Mouse (Mus musculus) left cerebral cortex, adult 2 months (tissue): ENCODE results near the gene Oxct1. TPM values are rescaled to one million over a fixed set of nuclear protein-coding genes. Genes with fewer than 3 reads are reported as not detected.

Experiments used
- DNase-seq, 2 experiments: peaks; one replicate each; pipeline ENCODE4 v3.0.0; 2021 to 2022; ENCODE audit warnings: low spot score in 2 of 2, mixed read lengths in 1 of 2; ENCODE audit errors: extremely low spot score in 1 of 2
- H3K27ac ChIP-seq: fragments of 200-600 bp; 2 replicates; pipeline ENCODE4 v1.8.1; 2022
- H3K4me3 ChIP-seq: fragments of 200-600 bp; 2 replicates; pipeline ENCODE4 v1.8.1; 2022
- CTCF ChIP-seq: fragments of 200-600 bp; IDR thresholded peaks from 2 replicates; pipeline ENCODE4 v1.8.1; 2022; ENCODE audit warnings: antibody characterized with exemption, mild to moderate bottlenecking, moderate library complexity
- intact Hi-C: fragments of 180-260 bp; cut with DNase I; formaldehyde crosslinking; loops from one replicate; pipeline ENCODE4 v1.15.1; 2025
- total RNA-seq, 2 experiments: library from RNA; stranded (reverse); gene quantifications; 2 replicates each; pipeline ENCODE4 v1.2.3; 2021

Gene Oxct1
- total RNA-seq, 2 experiments from 2014 or later: 279 to 316 TPM

GRCm38 (mm10) chr15:4145352-4145751 lies 119.2 kb downstream of the Oxct1 start:
- no peak for DNase-seq
- TF ChIP-seq CTCF: no peak
- intact Hi-C loops: no loop called here
- Histone ChIP-seq H3K27ac (no peak overlapping the region), H3K4me3 (no peak overlapping the region)

- no peak for TF ChIP-seq CTCF
- Histone ChIP-seq H3K4me3 (no peak overlapping the region), H3K27ac (no peak overlapping the region)
- no peak for DNase-seq
- intact Hi-C loops: no loop called here
These were observed 121.5 kb downstream of the Oxct1 start for GRCm38 (mm10) chr15:4147700-4148099.

- no peak overlapping the region for H3K4me3 ChIP-seq
- intact Hi-C loops: no loop called here
- no peak overlapping the region for H3K27ac ChIP-seq
- no peak for TF ChIP-seq CTCF
- no peak for DNase-seq
These were observed 122.6 kb downstream of the Oxct1 start for GRCm38 (mm10) chr15:4148649-4149389.

GRCm38 (mm10) chr15:4154646-4155045 lies 128.5 kb downstream of the Oxct1 start:
- DNase-seq: no peak
- no peak for TF ChIP-seq CTCF
- H3K27ac ChIP-seq: no peak overlapping the region
- H3K4me3 ChIP-seq: no peak overlapping the region
- intact Hi-C loops: no loop called here

GRCm38 (mm10) chr15:4167946-4168345 lies 141.8 kb downstream of the Oxct1 start:
- Histone ChIP-seq H3K4me3 (no peak overlapping the region), H3K27ac (no peak overlapping the region)
- TF ChIP-seq CTCF: no peak
- intact Hi-C loops: no loop called here
- no peak for DNase-seq

- DNase-seq: no peak
- TF ChIP-seq CTCF: no peak
- no peak overlapping the region for H3K27ac ChIP-seq
- no peak overlapping the region for H3K4me3 ChIP-seq
- intact Hi-C loops: no loop called here
These were observed 145.4 kb downstream of the Oxct1 start for GRCm38 (mm10) chr15:4171600-4171999.

- intact Hi-C loops: no loop called here
- no peak overlapping the region for H3K4me3 ChIP-seq
These were observed 171.7 kb downstream of the Oxct1 start for GRCm38 (mm10) chr15:4197913-4198312.

More at GRCm38 (mm10) chr15:4197913-4198312, 171.7 kb downstream of the Oxct1 start:
- TF ChIP-seq CTCF: no peak
- DNase-seq: no peak
- H3K27ac ChIP-seq: no peak overlapping the region

Other genes starting within 250 kb of the Oxct1 start
- gene Fbxo4, start 46.8 kb upstream of the Oxct1 start, total RNA-seq: 1 to 10 TPM; 7.8 to 8.1 TPM
- gene AW549877, start 30.6 kb upstream of the Oxct1 start, total RNA-seq: 10 to 100 TPM; 46.6 to 47.1 TPM